Mouse (Mus musculus) erythroblast, adult 5-6 weeks (primary cell): ENCODE measurements at regions not wholly inside any gene's neighbourhood (a gene's known extent, or its start where the extent isn't known, plus 50 kb on each side); places are given as distances from the start of the nearest gene placed in this dataset.

ENCODE experiments used
- ATAC-seq: replicated peaks from 2 replicates; pipeline ENCODE4 v1.8.0; 2016; ENCODE audit warnings: moderate number of reproducible peaks, mild to moderate bottlenecking, moderate TSS enrichment, inconsistent platforms; ENCODE audit not compliant: poor library complexity, low FRiP score, severe bottlenecking

- no peak for ATAC-seq
Measured at GRCm38 (mm10) chr7:111352176-111352575, 269.3 kb upstream of the Eif4g2 start.

DNA sequence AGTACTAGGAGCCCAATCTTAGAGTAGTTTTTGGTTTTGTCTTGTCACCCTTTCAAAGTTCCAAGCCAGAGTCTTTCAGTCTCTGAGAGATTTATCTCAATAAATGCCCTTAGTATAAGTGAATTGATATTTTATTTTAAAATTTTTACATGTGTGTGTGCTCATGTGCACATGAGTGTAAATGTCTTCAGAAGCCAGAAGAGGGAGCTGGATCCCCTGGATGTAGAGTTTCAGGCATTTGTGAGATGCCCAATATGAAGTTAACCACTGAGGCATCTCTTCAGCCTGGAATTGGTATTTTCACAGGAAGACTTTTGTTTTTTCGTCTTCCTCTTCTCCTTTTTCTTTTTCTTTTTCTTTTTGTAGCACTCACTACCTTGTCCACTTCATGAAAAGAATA is 262.3 kb upstream of the Eif4g2 start:
- ATAC-seq: no peak

DNA sequence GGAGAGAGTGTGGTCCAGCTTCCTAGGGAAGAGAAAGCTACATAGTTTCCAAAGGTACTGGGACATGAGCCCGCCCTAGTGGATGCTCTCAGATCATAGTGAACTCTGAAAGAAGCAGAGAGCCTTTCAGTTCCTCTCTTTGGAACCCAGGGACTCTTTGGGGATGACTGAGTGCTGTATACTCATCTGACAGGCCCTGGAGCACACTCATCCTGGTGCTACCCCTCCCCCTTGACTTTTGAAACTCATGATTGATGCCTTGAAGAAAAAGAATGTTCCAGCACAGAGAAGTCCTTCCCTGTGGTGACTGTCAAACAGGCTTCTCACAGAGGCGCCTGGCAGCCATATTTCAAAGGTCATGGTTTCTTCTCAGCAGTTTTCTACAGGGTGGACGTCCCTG is 254.2 kb upstream of the Eif4g2 start:
- ATAC-seq: no peak

GRCm38 (mm10) chr7:111322901-111323300 is 240.1 kb upstream of the Eif4g2 start:
- ATAC-seq: no peak

GRCm38 (mm10) chr7:111319917-111320316 is 237.1 kb upstream of the Eif4g2 start:
- no peak for ATAC-seq

- ATAC-seq: no peak
Measured at GRCm38 (mm10) chr7:111316479-111316990, 233.7 kb upstream of the Eif4g2 start.

DNA sequence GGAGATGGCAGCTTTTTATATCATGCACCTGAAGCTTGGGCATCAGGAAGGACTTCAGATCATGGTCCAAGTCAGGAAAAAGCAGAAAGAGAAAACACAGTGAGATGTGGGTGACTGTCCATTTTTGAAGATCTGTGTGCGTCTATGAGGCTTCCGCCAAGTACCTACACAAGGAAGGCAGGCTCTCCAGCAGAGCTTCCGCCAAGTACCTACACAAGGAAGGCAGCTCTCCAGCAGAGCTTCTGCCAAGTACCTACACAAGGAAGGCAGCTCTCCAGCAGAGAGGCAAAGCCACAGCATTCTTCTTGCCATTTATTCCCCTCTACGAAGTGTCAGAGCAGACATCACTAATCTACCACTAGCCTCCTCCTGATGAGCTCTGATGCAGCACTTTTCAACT is 231.1 kb upstream of the Eif4g2 start:
- ATAC-seq: no peak

- no peak for ATAC-seq
Measured at GRCm38 (mm10) chr7:111305196-111305595, 222.4 kb upstream of the Eif4g2 start.

- ATAC-seq: no peak
Measured at GRCm38 (mm10) chr7:111301791-111302488, 219.1 kb upstream of the Eif4g2 start.

DNA sequence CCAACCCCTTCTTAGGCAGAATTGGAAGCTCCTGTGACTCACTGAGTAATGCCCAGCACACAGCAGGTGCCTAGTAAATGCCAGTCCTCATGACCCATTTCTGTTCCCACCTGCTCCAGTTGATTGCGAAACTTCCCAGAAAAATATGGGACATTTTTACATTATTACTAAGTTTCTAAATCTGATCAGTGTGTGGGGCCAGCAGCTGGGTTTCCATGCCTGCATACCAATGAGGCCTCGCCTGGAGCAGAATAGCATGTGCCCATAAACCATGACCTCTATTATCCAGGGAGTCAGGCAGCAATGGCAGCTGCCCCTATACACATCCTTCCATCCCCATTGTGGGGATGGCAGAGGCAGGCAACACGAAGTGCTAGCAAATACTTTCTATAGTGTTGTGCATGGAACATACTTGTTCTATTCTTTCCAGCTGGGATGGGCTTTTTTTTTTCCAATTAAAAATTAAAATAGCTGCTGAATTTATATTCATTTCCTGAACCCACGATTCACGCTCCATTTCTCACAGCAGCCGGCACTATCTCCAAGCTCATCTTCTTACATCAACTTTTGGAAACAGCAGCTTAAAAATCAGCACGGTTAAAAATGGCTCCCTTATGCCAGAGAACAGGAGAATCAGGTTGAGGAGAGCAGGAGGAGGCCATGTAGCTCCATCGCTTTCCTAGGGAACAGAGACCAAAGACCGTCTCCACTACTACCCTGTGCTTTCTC is 214.5 kb upstream of the Eif4g2 start:
- ATAC-seq: no peak

DNA sequence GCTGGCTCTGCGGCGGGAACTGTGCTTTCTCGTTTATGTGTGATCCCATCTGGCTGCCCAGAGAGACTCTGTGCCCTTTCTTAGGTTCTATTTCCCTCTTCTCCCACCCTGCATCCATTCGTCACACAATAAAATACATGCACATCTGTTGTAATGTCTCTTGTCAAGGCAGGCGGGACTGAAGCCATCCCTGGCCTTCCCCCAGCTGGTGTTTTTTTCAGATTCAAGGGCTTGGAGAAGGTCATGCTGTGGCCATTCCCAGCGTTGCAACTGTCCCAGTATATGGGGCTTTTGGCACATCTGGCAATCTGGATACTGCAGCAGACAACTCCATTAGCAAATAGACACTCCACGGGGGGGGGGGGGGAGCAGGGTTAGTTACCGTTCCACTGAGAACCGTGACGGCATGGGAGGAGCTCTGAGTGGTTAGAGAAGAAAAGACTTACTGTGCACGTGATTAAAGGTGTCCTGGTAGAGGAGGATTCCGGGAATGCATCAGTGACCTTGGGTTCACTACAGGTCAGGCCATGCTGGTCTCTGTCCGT is 200.7 kb upstream of the Eif4g2 start:
- ATAC-seq: no peak

- no peak for ATAC-seq
Measured at GRCm38 (mm10) chr7:111282314-111282713, 199.5 kb upstream of the Eif4g2 start.

DNA sequence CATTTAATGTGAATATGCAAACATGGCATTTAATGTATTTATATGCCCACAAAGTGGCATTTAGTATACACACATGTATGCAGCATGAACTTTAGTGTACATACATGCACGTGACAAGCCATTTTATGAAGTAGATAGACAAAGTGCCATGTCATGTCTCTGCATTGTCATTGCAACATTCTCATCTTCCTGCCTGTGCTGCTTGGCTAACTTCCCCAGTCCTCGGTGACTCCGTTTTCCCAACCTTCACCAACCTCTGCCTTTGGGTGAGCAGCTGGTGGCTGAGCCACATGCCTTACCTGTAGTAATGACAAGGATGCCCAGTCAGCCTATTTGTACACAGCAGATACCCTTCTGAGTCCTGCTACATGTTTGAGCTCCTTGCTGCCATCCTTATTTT is 194.9 kb upstream of the Eif4g2 start:
- ATAC-seq: no peak

- ATAC-seq: no peak
Measured at GRCm38 (mm10) chr7:111273839-111274238, 191.0 kb upstream of the Eif4g2 start.

- no peak for ATAC-seq
Measured at GRCm38 (mm10) chr7:111270874-111271273, 188.0 kb upstream of the Eif4g2 start.

- no peak for ATAC-seq
Measured at GRCm38 (mm10) chr7:111268197-111268596, 185.4 kb upstream of the Eif4g2 start.

- ATAC-seq: peak; percentile 35; the same call in 1 of the 2 replicates
Measured at GRCm38 (mm10) chr7:111263302-111263701, 180.5 kb upstream of the Eif4g2 start.

DNA sequence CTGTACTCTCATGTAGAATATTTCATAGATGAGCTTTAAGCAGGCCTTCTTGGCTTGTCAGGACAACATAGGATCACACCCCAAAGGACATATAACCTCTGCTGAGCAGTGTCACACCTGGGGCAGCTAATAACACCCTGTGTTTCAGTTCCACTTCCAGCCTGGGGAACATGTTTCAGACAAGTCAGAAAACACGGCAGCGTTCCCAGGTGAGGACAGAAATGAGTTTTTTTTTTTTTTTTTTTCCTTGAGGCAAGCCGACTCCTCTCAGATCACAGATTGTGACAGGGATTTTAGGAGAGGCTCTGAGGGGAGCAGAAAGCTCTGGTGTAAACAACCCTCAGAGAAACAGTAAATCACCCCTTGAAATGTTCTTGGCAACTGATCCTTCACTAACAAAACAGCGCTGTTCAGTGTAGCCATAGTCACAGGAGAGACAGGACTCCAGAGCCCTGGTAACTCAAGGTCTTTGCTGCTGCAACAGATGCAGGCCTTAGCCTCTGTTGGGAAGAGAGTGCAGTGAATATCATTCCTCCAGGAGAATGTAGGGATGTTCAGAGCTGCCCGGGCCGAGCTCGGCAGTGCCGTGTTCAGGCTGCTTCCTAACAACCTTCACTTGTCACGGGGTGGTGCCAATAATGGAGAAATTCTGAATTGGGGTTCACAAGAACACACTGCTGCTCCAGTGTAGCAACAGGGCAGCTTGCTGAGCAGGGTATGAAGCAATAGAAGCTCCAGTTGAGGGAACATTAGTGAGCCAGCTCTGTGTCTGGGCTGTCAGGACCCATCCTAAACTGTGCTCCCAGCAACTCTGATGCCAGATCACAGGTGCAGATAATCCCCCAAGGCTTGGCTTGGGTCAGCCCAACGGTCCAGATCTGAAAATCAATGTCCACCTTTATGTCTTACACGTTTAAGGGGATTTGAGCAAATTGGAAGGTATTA is 177.1 kb upstream of the Eif4g2 start:
- no peak for ATAC-seq

- no peak for ATAC-seq
Measured at GRCm38 (mm10) chr7:111257842-111258241, 175.0 kb upstream of the Eif4g2 start.

- no peak for ATAC-seq
Measured at GRCm38 (mm10) chr7:111256199-111256598, 173.4 kb upstream of the Eif4g2 start.
